Mouse (Mus musculus): ENCODE measurements around the gene Zfp981. TPM values are rescaled to one million over a fixed set of nuclear protein-coding genes. Genes with fewer than 3 reads are reported as not detected.

The Zfp981 gene
- polyA plus RNA-seq, 1 experiment from 2014 or later: 0.15 TPM

Other genes with a start within 250 kb of the Zfp981 start
- gene Zfp992, start 53.0 kb upstream of the Zfp981 start, polyA plus RNA-seq (2015; fragmentation: Nextera tagmentation; extraction: Ambion mirVana): 1.6 and 1.8 TPM in 2 replicates
- 3.7 and 3.8 TPM in 2 replicates for gene Zfp993, start 108.9 kb downstream of the Zfp981 start, polyA plus RNA-seq (2015; fragmentation: Nextera tagmentation; extraction: Ambion mirVana)